Mouse (Mus musculus) urinary bladder, adult 18-20 months (tissue): Measurements from ENCODE around the gene Spns1.
"Not testable (repeated sequence)": the region's sequence is repeated elsewhere in the genome, so short reads cannot be mapped to it uniquely, and the experiment has no call there.

Experiments used
- DNase-seq, 2 experiments: peaks; one replicate each; pipeline ENCODE4 v3.0.0; 2022; ENCODE audit warnings: low spot score in 2 of 2, mixed read lengths in 2 of 2

The Spns1 gene

DNA sequence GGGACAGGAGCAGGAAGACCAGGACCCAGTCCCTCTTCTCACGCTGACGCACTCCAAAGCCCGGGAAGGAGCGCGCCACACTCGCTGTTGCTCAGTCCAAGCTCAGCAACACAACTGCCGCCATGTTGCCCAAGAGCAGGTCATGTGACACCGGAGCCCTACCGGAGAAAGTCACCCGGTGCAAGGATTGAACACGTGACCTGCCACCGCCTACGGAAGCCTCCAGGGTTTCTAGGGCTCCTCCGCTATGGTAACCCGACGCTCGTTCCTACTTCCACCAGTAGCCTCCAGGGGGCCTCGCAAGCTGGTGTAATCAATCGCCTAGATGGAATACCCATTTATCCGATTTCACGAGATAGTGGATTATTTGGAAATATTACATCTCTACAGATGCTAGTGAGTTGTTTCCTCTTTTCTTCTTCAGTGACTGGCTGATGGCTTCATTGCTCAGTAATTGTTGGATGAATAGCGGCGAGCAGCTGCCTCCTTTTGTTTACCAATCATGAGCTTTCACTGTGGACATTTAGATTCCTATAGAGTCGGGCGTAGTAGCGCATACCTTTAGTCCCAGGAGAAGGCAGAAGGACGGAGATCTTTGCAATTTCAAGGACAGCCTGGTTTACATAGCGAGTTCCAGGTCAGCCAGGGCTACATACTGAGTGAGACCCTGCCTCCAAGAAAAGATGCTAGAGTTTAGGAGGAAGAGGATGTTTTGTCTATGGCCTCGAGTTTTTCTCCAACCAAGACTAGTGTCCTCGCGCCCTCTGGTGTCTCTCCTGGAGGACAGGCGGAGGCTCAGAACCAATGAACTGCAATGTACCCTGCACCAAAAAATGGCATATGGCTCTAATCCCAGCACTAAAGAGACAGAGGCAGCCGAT lies at the start of gene Spns1:
Gene Spns1, minus strand, starts transcription at position 173 of the 881 bp plus-strand sequence.
- DNase-seq, result peak; percentile 87 to 94

DNA sequence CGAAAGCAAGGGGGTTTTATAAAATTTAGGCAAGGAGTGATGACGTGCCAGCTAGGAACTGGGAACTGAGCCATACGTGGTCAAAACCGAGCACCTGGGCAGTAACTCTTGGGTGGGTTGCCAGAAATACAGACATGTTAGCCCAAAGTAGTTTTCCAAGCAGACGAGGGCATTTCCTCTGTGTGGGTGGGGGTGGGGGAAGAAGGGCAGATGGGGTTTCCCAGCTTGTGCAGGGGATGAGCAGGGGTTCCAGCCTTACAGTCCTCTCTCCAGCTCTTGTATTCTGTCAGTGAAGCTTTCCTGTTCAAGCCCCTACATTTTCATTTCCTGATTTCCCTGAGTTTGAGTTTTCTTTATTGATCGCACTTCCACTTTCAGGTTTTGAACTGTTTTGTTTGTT lies 46.9 kb upstream of the Spns1 start:
- no peak for DNase-seq

DNA sequence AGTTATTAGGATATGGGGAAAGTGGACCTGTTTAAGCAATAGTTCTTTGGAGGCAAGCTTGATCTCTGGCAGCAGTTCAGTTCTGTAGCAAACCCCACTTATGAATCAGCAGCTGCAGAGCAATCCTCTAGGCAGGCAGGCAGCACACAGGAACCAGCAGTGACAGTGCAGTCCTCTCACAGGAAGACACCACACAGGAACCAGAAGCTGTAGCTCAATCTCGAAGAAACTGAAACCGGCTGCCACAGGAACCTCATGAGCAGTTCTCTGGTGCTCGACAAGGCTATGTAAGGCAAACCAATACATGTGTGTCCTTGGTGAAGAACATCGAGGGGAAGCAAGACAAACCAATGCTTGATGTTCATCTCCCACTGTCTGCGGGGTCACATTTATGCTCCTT lies 44.5 kb upstream of the Spns1 start:
- DNase-seq, result no peak

DNA sequence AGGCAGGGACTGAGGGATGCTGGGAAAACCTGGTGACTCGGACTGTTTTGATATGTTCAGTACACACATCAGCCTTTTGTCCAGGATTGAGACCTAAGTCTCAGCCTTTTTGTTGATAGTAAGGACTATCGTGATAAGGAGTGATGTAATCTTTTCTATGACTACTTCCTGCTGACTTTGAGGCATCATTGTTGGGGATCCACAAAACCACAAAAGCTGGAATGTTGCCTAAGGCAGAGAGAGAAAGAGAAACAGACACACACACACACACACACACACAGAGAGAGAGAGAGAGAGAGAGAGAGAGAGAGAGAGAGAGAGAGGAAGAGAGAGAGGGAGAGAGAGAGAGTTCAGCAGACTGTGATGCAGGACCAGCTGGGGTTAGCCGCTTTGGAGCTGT lies 41.2 kb upstream of the Spns1 start:
- DNase-seq, result no peak

DNA sequence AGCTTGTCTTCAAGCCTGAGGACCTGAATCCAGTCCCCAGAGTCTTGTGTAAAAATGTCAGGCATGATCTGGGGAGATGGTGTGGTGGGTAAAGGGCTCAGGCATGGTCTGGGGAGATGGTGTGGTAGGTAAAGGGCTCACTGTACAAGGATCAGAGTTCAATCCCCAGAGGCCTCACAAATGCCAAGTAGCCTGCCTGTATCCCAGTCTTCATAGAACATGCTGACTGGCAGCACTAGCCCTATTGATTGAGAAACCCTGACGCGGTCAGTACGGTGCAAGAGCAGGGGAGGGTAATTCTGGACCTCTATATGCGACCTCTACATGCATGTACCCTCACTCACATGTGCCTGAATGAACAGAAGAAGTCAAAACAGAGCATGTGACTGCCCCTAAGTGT lies 40.4 kb upstream of the Spns1 start:
- DNase-seq, result no peak

DNA sequence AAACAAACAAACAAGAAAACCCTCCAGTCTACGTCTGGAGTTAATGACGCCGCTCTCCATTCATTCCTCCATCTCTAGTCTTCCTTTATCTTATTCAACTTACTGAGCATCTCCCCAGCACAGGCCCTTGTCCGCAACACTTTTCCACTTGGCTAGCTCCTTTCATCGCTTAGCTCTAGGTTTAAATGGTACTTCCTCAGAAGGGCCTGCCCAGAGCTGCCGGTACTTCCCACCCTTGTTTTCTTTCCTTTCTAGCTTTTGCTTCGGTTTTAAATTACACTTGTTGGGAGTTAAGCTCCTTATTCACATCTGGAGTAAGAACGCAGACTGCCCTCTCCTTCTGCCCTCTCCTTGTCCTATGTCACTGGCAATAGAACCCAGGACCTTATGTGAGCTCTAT lies 39.8 kb upstream of the Spns1 start:
- no peak for DNase-seq

DNA sequence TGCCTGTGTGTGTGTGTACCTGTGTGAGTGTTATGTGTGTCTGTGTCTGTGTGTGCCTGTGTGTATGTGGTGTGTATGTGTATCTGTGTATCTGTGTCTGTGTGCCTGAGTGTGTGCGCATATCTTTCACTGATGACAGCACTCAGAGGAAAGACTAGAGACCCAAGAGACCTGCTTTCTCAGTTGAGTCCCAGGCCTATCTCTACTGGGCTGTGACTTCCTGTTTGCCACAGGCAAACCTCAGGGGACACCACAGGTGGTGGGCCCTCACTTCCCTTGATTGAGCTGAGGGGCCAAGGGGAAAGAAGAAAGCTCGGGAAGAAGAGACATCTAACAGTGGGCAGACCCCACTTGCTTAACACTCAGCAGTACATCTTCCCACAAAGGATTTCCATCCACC lies 39.4 kb upstream of the Spns1 start:
- no peak for DNase-seq

DNA sequence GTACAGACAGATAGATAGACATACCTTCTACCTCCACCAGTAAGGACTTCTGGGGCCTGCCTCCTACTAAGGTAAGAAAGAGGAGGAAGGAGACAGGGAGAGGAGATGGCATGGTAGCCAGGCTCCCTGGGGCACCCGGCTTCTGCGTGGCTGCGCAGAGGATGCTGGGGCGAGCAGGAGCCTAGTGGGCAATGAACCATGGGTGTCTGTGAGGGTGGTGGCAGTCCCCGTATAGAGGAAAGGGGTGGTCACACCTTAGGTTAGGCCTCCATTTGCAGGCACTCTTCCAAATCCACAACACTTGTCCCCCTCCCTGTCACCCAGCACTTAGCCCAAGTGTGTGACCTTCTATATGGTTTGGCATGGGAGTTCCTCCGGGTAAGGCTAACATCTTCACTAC lies 37.5 kb upstream of the Spns1 start, which contains the start of gene Cd19:
Gene Cd19, minus strand, starts transcription at position 165 of the 400 bp plus-strand sequence.
- DNase-seq, result no peak

DNA sequence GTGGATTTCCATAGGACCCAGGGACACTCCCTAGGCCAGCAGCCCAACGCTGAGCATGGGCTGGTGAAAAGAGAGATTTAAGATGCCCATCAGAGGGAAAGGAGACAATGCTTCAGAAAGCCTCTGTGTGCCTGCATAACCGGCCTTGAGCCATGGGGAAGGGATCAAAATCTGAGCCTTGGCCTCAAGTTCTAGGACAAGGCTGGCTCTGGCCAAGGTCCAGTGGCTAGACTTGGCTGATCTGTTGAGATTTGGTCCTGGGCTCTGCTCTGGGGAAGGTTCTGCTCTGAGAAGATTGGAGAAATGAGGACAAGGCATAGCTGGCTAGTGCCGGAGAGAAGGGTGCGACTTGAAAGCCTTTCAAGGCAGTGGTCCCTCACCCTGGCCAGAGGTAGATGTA lies 33.8 kb upstream of the Spns1 start:
- no peak for DNase-seq

DNA sequence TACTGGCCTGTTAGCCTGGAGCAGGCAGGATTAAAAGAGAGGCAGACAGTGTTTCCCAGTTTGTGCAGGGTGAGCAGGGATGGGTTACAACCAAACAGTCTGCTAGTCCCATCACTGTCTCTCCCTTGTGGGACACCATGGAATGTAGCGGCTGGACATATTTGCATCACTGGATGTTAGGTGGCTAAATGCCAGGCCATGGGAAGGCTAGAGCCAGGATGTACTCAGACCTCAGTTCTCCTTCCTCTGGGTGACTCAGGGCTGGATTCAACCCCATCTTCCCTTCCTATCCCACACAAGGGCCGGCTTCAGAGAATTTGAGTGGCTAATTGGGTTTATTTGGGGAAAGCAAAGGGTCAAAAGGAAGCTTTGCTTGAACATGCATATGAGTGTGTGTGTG lies 31.4 kb upstream of the Spns1 start:
- DNase-seq, result no peak

DNA sequence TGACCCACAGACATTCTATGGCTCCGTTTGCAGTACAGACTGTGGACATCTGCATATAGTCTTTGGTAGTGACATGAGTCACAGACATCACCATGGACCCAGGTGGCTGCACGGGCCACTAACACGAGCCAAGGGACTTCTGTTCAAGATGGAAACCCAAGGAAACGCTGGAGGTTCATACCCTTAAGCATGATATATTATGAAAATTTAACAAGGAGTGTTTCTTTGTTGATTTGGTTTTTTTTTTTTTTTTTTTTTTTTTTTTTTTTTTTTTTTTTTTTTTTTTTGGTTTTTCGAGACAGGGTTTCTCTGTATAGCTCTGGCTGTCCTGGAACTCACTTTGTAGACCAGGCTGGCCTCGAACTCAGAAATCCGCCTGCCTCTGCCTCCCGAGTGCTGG lies 25.3 kb upstream of the Spns1 start:
- DNase-seq, result not testable (repeated sequence)

DNA sequence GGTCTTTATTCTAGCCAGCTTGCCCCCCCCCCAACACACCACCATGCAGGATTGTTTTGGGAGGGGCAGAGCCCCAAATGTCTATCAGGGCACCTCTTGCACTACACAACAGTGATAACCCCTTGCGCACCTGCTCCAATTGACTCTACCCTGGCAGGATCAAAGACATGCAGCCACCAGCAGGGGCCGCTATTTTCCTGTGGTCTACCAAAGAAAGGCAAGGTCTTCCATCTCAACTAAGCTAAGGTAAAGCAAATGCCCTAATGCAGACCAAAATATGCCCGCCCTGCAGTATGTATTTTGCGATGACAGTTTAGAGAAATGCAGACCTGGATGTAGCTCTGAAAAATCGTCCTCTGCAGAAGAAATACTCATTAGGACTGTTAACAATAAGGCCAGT lies 22.3 kb upstream of the Spns1 start:
- peak; percentile 56 to 70 for DNase-seq

DNA sequence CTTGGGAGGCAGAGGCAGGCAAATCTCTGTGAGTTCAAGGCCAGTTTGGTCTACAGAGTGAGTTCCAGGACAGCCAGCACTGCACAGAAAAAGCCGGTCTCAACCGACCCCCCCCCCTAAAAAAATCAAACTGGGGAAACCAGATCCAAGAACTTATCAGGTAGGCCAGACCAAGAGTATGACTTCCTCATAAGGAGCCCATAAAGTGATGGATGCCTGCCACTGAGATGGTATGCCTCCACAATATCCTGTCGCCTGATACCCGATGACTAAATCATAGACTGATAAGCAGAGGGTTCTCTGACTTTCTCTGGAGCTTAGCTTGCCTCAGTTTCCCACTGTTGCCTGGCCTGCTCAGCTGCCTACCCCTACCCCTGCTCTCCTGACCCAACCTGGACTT lies 20.6 kb upstream of the Spns1 start:
- DNase-seq, result no peak

DNA sequence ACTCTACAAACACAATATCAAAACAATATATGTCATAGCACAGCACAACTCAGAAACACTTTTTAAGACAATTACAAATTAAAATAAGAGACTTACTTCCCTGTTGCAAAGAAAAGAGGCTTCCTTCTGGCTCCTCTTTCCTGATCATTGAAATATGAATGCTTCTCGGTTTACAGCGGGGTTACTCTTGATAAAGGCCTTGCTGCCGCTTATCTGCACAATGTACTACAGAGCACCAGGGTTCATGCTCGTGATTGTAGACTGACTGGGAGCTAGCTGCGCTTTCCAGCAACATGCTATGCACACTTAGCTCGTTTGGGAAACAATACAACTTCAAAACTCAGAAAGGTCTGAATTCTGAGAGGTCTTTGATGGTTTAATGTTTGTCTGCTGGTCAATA lies 20.0 kb upstream of the Spns1 start:
- no peak for DNase-seq

DNA sequence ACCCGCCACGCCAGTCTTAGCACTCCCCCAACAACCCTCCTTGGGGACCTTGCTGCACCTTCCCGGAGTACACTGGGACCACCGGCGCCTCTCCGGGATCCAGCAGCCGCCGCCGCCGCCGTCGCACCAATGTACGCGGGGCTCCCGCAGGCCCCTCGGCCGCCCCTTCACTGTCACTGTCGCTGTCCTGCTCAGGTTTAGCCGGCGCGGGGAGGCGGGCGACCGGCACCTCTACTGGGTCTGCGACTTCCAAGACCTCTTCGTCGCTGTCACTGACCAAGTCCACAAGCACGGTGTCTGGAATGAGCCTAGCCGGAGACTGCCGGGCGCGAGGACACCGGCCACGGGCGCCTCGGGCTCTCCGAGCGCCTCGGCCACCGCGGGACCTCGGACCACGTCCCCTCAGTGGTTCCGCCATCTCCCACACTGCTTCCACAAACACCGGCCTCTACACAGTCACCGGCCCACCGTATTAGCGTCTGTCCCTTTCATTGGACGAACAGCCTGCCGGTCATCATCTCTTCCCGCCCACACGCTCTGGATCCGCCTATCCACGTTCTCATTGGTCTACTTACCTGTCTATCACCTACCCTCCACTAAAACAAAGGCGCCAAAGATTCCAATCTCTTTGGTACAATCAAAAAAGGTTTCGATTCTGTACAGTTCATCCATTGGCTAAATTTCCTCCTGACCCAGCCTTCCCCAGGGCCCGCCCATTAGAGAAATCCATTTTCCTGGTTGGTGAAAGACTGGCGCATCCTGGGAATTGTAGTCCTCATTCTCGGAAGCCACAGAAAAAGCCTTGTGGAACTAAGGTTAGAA lies 19.3 kb upstream of the Spns1 start, which contains the start of gene Nfatc2ip:
Gene Nfatc2ip, minus strand, starts transcription at position 440 of the 822 bp plus-strand sequence.
- peak; percentile 92 to 95 for DNase-seq

DNA sequence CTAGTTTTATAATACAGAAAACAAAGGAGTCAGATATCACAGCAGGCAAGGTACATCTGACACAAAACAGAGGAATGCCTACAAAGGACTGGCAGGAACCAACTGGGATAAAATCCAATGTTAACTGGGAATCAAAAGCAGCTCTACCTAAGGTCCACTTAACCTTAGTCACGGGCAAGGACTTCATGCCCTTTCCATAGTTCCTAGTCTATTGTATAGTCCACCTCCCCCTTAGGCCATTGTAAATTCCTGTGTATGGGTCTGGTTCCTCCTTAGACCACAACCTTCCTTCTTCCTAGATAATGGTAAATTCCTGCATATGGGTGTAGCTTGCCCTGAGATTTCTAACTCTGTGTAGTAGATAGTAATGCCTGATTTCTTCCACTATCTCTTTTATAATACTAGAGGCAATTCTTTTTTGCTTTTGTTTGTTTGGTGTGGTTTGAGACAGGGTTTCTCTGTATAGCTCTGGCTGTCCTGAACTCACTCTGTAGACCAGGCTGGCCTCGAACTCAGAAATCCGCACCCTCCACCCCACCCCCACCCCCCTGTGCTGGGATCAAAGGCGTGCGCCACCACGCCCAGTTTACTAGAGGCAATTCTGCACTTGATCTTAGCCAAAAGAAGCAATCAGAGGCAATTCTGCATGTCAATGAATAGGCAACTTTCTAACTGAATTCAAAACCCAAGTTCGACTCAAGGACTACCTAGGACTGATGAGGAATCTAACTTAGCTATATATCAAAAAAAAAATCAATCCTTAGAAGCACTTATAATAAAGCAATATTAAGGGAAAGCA lies 15.0 kb upstream of the Spns1 start:
- DNase-seq, result not testable (repeated sequence)

DNA sequence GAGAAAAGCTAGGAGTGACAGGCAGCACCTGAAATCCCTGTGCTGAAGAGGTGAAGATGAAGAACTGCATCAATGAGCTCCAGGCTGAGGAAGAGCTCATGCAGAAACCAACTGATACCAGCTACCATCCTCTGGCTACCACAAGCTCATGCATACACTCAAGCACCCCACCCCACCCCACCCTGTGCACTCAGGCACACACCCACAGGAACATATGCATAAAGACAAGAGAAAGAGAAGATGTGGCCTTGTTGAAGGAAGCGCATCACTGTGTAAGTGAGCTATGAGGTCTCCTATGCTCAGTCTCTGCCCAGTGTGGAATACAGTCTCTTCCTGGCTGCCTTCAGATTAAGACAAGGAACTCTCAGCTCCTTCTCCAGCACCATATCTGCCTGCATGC lies 10.9 kb upstream of the Spns1 start:
- no peak for DNase-seq

DNA sequence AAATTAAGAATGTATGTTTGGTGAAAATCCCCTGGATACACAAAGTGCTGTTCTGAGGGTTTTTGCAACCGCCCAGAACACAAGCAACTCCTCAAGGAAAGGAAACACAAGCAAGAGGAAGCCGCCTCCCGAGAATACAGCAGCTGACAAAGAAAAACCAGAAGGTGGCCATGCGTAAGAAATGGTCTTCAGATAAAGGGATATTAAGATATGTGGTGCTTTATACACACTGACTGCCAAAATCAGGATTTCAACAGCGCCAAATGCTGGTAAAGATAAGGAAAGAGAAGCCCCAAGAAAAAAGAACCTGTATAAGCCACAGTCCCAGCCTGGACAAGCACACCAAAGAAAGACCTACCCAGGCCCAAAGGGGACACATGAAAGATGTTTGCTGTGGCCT lies 6.3 kb upstream of the Spns1 start:
- DNase-seq, result no peak

DNA sequence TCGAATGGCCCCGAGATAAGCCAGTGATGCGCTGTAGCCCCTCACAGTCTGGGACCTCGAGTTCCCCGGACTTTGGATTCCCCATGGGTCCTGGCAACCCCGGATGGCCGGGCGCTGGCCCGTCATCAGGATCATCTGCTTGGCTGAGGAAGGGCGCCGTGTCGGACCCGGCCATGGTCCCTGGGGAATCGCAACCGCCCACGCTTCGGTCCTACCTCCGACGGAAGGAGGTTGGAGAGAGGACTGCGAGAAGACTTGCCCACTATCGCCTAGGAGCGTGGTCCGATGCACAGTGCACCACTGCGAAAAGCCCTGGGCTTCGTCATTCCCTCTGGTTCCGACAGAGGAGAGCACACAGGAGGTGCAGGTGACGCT lies 360 bp downstream of the Spns1 start:
- peak in 1 of 2 experiments; percentile 6 for DNase-seq

DNA sequence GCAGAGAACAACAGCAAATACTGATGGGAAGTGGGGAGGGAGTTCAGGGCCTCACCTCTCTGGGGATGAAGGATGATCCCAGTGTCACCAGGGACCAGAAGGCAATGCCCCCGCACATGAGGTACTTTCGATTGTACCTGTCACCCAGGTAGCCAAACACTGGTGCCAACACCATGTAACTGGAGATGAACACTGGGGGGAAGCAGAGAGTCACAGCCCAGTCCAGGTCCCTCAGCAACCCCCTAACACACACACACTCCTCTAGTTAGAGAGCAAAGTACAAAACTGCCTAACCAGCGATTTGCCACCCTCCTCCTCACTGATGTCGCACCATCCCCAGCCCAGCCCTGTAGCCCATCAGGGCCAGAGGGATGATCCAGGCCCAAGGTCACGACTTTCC lies 2.2 kb downstream of the Spns1 start:
- no peak for DNase-seq

DNA sequence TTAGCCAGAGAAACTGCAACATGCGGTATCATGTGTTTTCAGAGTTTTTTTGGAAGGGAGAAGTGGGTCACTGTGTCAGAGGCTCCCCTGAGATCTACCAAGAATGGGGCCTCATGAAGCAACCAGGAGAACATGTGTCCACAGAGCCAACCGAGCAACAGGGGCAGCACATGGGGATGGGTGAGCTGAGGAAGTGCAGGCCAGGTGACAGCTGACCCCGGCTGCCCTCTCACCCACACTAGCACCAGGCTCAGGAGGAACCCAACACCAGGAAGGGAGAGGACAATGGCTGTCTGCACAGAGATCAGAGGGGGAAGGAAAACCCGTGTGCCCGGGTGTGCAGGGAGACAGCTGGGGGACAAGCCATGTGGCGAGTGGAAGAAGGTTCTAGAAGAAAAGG lies 2.7 kb downstream of the Spns1 start:
- no peak for DNase-seq

DNA sequence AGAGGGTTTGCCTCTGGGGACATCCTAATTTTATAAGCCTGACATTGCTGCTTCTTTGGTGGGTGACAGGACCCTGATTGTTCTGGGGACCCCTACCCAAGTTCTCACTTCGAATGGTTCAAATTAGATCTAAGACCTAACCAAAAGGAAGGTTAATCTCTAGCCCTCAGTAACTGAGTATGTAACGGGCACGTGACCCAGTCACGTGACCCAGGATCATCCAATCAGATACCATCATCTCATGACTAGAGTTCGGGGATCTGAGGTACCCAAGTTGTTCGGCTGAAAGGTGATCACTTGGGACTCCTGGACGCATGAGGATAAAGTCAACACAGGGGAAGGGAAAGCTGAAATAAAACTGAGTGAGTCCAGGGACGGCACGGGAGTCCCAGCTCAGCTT lies 4.2 kb downstream of the Spns1 start:
- DNase-seq, result no peak
